Mouse (Mus musculus): ENCODE measurements around the gene Cnnm2.

- TF ChIP-seq CTCF (IDR thresholded peaks at IDR 0.05; ENCODE audit: insufficient read depth, low read depth, low read length) (no peak), POLR2A (IDR thresholded peaks at IDR 0.05; ENCODE audit: insufficient read depth, low read depth, low read length) (no peak)
These were observed 1.6 kb downstream of the Cnnm2 start for GRCm38 (mm10) chr19:46762992-46763342.

Measured in olfactory bulb, adult 2 months (tissue).